Mouse (Mus musculus) intestine, postnatal 0 days (tissue): ENCODE measurements around the gene Glra3. TPM values are rescaled to one million over a fixed set of nuclear protein-coding genes. Genes with fewer than 3 reads are reported as not detected.

ENCODE experiments used
- ATAC-seq: fragments of 200-750 bp; cut with Nextera tagmentation; 2 replicates; pipeline ENCODE4 v1.8.0; 2017; ENCODE audit warnings: mild to moderate bottlenecking, moderate TSS enrichment, moderate library complexity
- H3K27ac ChIP-seq: fragments of 300-500 bp; sonication (generic); 2 replicates; pipeline ENCODE4 v1.5.1; 2014; ENCODE audit warnings: mild to moderate bottlenecking, low read depth, low read length, moderate library complexity
- H3K27me3 ChIP-seq: fragments of 300-500 bp; sonication (generic); replicated peaks from 2 replicates; pipeline ENCODE4 v1.6.1; 2014; ENCODE audit warnings: low read length, mixed read lengths; ENCODE audit not compliant: control insufficient read depth, insufficient read depth
- H3K36me3 ChIP-seq: fragments of 300-500 bp; sonication (generic); 2 replicates; pipeline ENCODE4 v1.6.1; 2014; ENCODE audit warnings: mild to moderate bottlenecking, moderate library complexity; ENCODE audit not compliant: control insufficient read depth, insufficient read depth
- H3K4me1 ChIP-seq: fragments of 300-500 bp; sonication (generic); replicated peaks from 2 replicates; pipeline ENCODE4 v1.6.1; 2014; ENCODE audit warnings: antibody characterized with exemption, low read length, mixed read lengths; ENCODE audit not compliant: control insufficient read depth, insufficient read depth
- H3K4me2 ChIP-seq: fragments of 300-500 bp; sonication (generic); replicated peaks from 2 replicates; pipeline ENCODE4 v1.6.1; 2014; ENCODE audit warnings: low read depth, mild to moderate bottlenecking, moderate library complexity
- H3K4me3 ChIP-seq: fragments of 300-500 bp; sonication (generic); 2 replicates; pipeline ENCODE4 v1.5.1; 2014; ENCODE audit warnings: low read depth, low read length
- H3K9ac ChIP-seq: fragments of 300-500 bp; sonication (generic); 2 replicates; pipeline ENCODE4 v1.6.1; 2014; ENCODE audit warnings: mild to moderate bottlenecking, low read depth, low read length
- H3K9me3 ChIP-seq: fragments of 300-500 bp; sonication (generic); 2 replicates; pipeline ENCODE4 v1.6.1; 2016; ENCODE audit warnings: mixed run types; ENCODE audit not compliant: control insufficient read depth
- CTCF ChIP-seq: sonication (generic); IDR thresholded peaks from 2 replicates; pipeline ENCODE4 v1.5.1; 2016; ENCODE audit warnings: low read depth, mild to moderate bottlenecking, control low read depth, antibody characterized with exemption, moderate library complexity
- WGBS: fragments of 180-500 bp; shearing (Covaris S2); extraction: QIAGEN DNeasy Blood & Tissue Kit; methylation state at CpG from one replicate; pipeline ENCODE4 v1.1.7; 2014; 5-methylcytosine and 5-hydroxymethylcytosine counted together
- polyA plus RNA-seq: library from polyadenylated mRNA; unstranded; fragments of >200 nt; fragmentation: Nextera tagmentation; extraction: Ambion mirVana; gene quantifications from 2 replicates; pipeline ENCODE4 v1.2.1, GENCODE M21; 2015

Gene Glra3
- polyA plus RNA-seq, 1 experiment from 2014 or later, result not detected

DNA sequence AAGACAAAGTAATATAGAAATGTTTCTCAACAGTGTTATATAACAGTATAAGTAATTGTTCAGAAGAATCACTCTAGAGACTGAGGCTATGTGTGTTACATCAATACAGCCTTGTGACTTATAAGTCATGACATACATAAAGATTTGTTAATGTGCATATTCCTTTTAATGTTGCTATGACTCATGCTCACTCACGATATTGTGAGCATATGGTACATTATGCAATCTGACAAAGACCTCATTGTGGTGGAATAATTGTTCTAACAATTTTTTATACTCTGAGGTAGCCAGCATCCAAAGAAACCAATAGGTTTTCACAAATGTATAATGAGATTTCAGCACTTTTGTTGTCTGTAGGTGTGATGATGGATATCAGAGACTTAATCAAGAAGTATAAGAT is 210.4 kb downstream of the Glra3 start:
- ATAC-seq, result no peak
- no peaks in the 10 kb centered on the region for H3K27me3 ChIP-seq
- H3K9ac ChIP-seq, result no peak overlapping the region
- WGBS, result 62% methylated on average over 1 of the region's 1 CpGs
- no peak for TF ChIP-seq CTCF
- no peak overlapping the region for H3K27ac ChIP-seq
- no peaks in the 10 kb centered on the region for H3K4me1 ChIP-seq
- H3K36me3 ChIP-seq, result no peaks in the 10 kb centered on the region
- H3K4me2 ChIP-seq, result no peak overlapping the region
- H3K4me3 ChIP-seq, result no peak overlapping the region
- H3K9me3 ChIP-seq, result no peaks in the 10 kb centered on the region

GRCm38 (mm10) chr8:56151574-56151973 is 211.3 kb downstream of the Glra3 start:
- Histone ChIP-seq H3K4me2 (no peak overlapping the region), H3K27ac (no peak overlapping the region), H3K27me3 (no peaks in the 10 kb centered on the region), H3K4me1 (no peaks in the 10 kb centered on the region), H3K36me3 (no peaks in the 10 kb centered on the region), H3K4me3 (no peak overlapping the region), H3K9ac (no peak overlapping the region), H3K9me3 (no peaks in the 10 kb centered on the region)
- ATAC-seq, result no peak
- WGBS, result 81% methylated on average over 5 of the region's 5 CpGs
- TF ChIP-seq CTCF, result no peak

GRCm38 (mm10) chr8:56158966-56159365 is 218.7 kb downstream of the Glra3 start:
- H3K9ac ChIP-seq, result no peak overlapping the region
- H3K4me1 ChIP-seq, result no peaks in the 10 kb centered on the region
- H3K4me3 ChIP-seq, result no peak overlapping the region
- TF ChIP-seq CTCF, result no peak
- no peak overlapping the region for H3K4me2 ChIP-seq
- no peaks in the 10 kb centered on the region for H3K27me3 ChIP-seq
- no peaks in the 10 kb centered on the region for H3K9me3 ChIP-seq
- no peak for ATAC-seq
- H3K36me3 ChIP-seq, result no peaks in the 10 kb centered on the region
- 50% methylated on average over 2 of the region's 2 CpGs for WGBS
- H3K27ac ChIP-seq, result no peak overlapping the region

Other genes starting within 250 kb of the Glra3 start
- gene Adam29, start 33.5 kb upstream of the Glra3 start, polyA plus RNA-seq, result not detected in 2 replicates